Mouse (Mus musculus) cerebellum, adult 8-10 months (tissue): ENCODE measurements at regions not wholly inside any gene's neighbourhood (a gene's known extent, or its start where the extent isn't known, plus 50 kb on each side); places are given as distances from the start of the nearest gene placed in this dataset.
"Not testable (repeated sequence)": the region's sequence is repeated elsewhere in the genome, so short reads cannot be mapped to it uniquely, and the experiment has no call there.

Experiments
- DNase-seq: peaks from one replicate; pipeline ENCODE4 v3.0.0; 2022

GRCm38 (mm10) chr3:137227122-137227838 is 113.6 kb upstream of the Emcn start:
- DNase-seq: no peak

GRCm38 (mm10) chr3:137228416-137228815 is 112.5 kb upstream of the Emcn start:
- DNase-seq: no peak

- no peak for DNase-seq
Measured at GRCm38 (mm10) chr3:137242877-137243276, 98.0 kb upstream of the Emcn start.

GRCm38 (mm10) chr3:137263907-137264306 is 77.0 kb upstream of the Emcn start:
- no peak for DNase-seq

- DNase-seq: peak; percentile 40
Measured at GRCm38 (mm10) chr3:137267752-137268151, 73.1 kb upstream of the Emcn start.

- no peak for DNase-seq
Measured at GRCm38 (mm10) chr3:137275444-137275843, 65.4 kb upstream of the Emcn start.

GRCm38 (mm10) chr3:137279284-137279683 is 61.6 kb upstream of the Emcn start:
- DNase-seq: no peak

GRCm38 (mm10) chr3:137281052-137281451 is 59.8 kb upstream of the Emcn start:
- DNase-seq: no peak

- not testable (repeated sequence) for DNase-seq
Measured at GRCm38 (mm10) chr3:137287558-137287957, 53.3 kb upstream of the Emcn start.

- no peak for DNase-seq
Measured at GRCm38 (mm10) chr3:137288301-137288942, 52.4 kb upstream of the Emcn start.

GRCm38 (mm10) chr3:137288943-137289682 is 51.8 kb upstream of the Emcn start:
- DNase-seq: no peak

- DNase-seq: no peak
Measured at GRCm38 (mm10) chr3:137289683-137289984, 51.2 kb upstream of the Emcn start.
